Mouse (Mus musculus) T-cell, adult 2 months (primary cell): ENCODE measurements around the gene Afdn.
A peak's percentile ranks its signal among the peaks of the same experiment; 100 is the strongest.

Experiments used
- DNase-seq: peaks from one replicate; pipeline ENCODE4 v3.0.0; 2022; ENCODE audit warnings: low spot score

Afdn gene

DNA sequence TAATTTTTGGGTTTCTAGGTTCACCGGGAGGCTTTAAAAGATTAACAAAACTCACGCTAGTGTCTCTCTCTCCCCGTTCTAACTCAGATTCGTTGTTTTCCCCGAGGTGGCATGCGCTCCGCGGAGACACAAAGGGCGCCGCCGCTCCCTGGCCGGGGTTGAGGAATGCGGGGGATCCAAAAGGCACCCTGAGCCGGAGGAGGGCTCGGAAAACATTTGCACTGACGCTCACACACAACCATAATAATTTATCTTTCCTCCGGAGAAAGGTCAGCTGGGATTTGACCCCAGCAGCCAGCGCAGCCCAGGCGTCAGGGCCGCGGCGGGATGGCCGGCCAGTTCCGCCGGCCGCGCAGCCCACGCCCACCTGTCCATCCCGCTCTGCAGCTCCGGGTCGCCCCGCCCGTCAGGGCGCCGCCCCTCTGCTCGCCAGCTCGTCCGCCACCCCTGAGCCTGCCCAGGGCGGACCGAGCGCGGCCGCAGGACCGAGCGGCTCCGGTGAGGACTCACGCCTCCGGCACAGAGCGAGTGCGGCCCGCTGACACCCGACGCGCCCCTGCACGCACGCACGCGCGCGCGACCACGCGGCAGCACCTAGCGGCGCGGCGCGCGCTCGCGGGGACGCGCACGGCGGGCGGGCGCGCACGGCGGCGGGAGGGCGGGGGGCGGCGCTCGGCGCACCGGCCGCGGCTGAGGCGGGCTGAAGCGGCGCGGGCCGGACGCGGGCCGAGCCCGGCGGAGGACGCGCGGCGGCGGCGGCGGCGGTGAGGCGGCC, at the start of gene Afdn:
Gene Afdn (plus strand): TSS at position 687 of the 775 bp plus-strand sequence.
- DNase-seq, result peak; percentile 31

- DNase-seq, result no peak
These were observed 49.2 kb upstream of the Afdn start for GRCm38 (mm10) chr17:13711173-13711572.

DNA sequence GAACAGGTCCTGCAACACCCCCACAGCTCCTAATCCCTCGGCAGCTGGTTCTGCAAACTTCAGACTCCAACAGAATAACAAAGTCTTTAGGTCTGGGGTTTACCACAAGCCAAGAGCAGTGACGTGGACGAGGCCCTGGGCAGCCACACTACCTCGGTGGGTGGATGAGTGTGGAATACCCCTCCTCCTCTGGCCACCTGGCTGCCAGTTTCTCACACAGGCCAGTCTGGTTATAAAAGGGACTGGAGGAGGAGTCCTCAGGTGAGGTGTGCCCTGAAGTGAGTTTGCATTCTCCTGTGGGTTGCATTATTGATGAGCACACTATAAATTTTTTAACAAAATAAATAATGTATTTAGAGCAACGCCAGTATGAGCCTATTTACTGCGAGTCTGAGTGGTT, 48.2 kb upstream of the Afdn start:
- DNase-seq, result no peak

- no peak for DNase-seq
These were observed 47.8 kb upstream of the Afdn start for GRCm38 (mm10) chr17:13712518-13712917.

- no peak for DNase-seq
These were observed 46.2 kb upstream of the Afdn start for GRCm38 (mm10) chr17:13714128-13714527.

- DNase-seq, result no peak
These were observed 45.7 kb upstream of the Afdn start for GRCm38 (mm10) chr17:13714654-13715053.

- peak; percentile 3 for DNase-seq
These were observed 44.8 kb upstream of the Afdn start for GRCm38 (mm10) chr17:13715511-13715910.

GRCm38 (mm10) chr17:13716336-13716735, 44.0 kb upstream of the Afdn start:
- DNase-seq, result no peak

GRCm38 (mm10) chr17:13717428-13717827, 42.9 kb upstream of the Afdn start:
- DNase-seq, result no peak

- DNase-seq, result no peak
These were observed 40.2 kb upstream of the Afdn start for GRCm38 (mm10) chr17:13720187-13720586.

DNA sequence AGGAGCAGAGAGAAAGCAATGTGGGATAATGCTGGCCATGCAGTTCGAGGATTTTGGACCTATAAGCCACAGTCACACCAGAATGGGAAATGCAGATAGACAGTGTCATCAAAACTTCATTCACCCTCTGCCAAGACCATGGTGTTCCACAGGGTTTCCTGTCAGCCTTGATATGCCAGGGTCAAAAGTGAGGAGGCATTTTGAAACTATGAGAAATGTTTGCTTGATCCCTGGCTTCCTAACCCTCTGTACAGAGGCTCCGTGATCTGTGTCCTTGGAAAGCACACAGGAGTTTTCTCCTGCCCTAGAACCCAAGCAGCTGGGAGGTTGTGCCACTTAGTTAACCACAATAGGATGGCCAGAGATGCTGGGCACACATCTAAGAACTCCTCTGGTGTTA, 39.0 kb upstream of the Afdn start:
- no peak for DNase-seq

- no peak for DNase-seq
These were observed 37.9 kb upstream of the Afdn start for GRCm38 (mm10) chr17:13722434-13722833.

DNA sequence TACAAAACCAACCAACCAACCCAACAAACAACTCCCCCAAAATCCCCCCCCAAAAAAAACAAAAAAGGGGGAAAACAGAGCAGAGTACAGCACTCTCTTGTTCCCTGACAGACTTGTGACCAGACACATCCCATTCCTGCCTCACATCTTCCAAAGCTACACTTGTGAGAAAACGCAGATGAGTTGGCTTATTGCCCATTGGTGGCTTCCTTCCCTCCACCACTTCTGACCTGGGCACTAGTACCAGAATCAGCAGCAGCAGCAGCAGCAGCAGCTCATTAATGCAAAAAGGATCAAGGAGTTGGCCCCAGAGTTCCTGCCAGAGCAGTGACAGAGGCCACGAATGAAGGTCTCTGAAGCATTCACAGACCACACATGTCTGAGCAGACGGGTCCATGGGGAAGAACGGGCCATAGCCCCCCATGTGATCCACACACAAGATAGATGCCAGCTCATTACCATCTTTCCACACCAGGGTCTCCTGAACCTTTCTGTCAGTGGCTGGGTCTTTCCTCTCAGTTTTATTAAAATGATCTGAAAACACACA, 35.3 kb upstream of the Afdn start:
- no peak for DNase-seq

GRCm38 (mm10) chr17:13726832-13727355, 33.4 kb upstream of the Afdn start:
- DNase-seq, result no peak

GRCm38 (mm10) chr17:13730980-13731726, 29.2 kb upstream of the Afdn start:
- no peak for DNase-seq

GRCm38 (mm10) chr17:13731727-13732112, 28.6 kb upstream of the Afdn start:
- no peak for DNase-seq

DNA sequence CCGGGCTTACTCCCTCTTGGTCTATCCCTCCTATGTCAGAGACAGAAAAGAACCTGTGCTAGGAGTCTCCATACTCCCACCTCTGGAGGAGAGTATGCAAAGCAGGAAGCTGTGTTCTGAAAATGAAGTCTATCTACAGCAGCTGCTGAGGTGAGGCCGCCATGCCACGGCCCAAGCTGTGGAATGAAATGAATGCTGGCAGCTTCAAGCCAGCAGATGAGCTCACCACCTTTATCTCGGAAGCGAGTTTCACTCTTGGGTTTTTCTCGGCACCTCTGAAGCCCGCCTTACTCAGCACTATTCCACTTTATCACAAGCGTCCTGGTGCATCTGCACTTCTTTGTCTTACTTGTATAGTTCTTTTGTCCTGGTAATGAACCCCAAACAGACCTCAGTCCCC, 27.7 kb upstream of the Afdn start:
- no peak for DNase-seq

GRCm38 (mm10) chr17:13733971-13734370, 26.4 kb upstream of the Afdn start:
- DNase-seq, result no peak

- DNase-seq, result no peak
These were observed 25.3 kb upstream of the Afdn start for GRCm38 (mm10) chr17:13735057-13735456.

GRCm38 (mm10) chr17:13735803-13736282, 24.5 kb upstream of the Afdn start:
- no peak for DNase-seq

DNA sequence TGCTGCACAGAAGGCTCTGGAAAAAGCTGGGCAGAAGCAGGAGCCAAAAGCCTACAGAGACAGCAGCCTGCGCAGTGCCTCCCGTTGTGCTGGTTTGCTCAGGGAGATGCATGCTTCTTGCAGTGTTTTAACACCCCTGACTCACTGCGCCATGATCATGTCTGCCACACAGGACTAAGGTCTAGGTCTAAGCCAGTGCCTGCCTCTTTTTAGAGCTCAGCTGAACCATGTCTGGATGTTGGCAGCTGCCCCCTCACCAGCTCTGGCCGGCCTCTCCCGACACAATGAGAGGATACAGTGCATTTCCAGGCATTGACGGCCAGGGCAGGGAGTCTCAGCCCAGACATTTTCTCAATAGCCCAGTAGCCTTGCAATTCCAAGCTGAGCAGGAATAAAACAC, 23.0 kb upstream of the Afdn start:
- no peak for DNase-seq

DNA sequence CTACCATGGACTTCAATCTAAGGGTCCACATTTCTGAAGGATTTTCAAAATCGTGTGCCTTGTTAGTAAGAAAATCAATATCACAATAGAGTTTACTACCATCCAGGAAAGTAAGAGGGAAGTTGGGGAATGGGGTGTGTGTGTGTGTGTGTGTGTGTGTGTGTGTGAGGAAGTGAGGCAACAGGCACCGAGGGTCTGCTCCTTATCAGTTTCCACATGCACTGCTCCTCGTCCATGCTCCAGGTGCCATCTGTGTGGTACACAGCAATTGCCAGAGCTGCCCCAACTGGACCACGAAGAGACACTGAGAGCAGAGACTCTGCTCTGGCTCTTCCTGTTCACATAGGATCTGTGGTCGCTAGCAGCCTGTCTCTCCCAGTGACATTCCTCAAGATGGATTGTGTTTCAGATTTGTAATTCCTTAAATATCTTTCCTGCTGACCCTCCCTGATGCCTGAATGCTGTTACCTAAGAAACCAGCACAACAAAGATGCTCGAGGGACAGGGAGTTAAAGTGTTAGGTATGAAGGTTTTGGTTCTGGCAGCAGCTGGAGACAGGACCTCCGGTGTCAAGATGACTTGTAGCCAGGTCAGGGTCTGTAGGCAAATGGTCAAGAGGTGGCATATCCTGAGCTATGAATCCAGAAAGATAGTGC, 22.1 kb upstream of the Afdn start:
- DNase-seq, result no peak
